Mouse (Mus musculus) CH12.LX (cell line): Measurements from ENCODE around the gene Mmp24. TPM values are rescaled to one million over a fixed set of nuclear protein-coding genes. Genes with fewer than 3 reads are reported as not detected.

Source experiments
- DNase-seq: peaks from one replicate; pipeline ENCODE4 v3.0.0-alpha.2; 2013; ENCODE audit errors: extremely low read depth
- H3K27ac ChIP-seq: 2 replicates; pipeline ENCODE4 v1.5.1; 2012; ENCODE audit warnings: low read depth, mild to moderate bottlenecking, control low read depth, moderate library complexity; ENCODE audit not compliant: insufficient read depth
- H3K27me3 ChIP-seq: replicated peaks from 2 replicates; pipeline ENCODE3; 2012; ENCODE audit warnings: inconsistent platforms
- H3K36me3 ChIP-seq, 2 experiments: replicated peaks in 1 of 2; 2 replicates each; pipeline versions ENCODE3 to v1.6.1; 2012; ENCODE audit warnings: inconsistent platforms in 1 of 2, low read length in 1 of 2, mild to moderate bottlenecking in 1 of 2, mixed read lengths in 1 of 2, moderate library complexity in 1 of 2; ENCODE audit not compliant: control insufficient read depth in 1 of 2, insufficient read depth in 1 of 2
- H3K4me1 ChIP-seq, 2 experiments: 2 replicates each; pipeline ENCODE4 v1.6.1; 2012; ENCODE audit warnings: inconsistent platforms in 1 of 2, moderate library complexity in 1 of 2; ENCODE audit not compliant: insufficient read depth in 2 of 2, control insufficient read depth in 1 of 2
- H3K4me2 ChIP-seq: 2 replicates; pipeline ENCODE4 v1.6.1; 2012; ENCODE audit warnings: low read depth, mild to moderate bottlenecking, control low read depth; ENCODE audit not compliant: poor library complexity, insufficient read depth, severe bottlenecking
- H3K4me3 ChIP-seq, 3 experiments: fragments of 150-350 bp in 1 of 3; sonication (generic) in 1 of 3; replicated peaks in 1 of 3; 2 replicates each; pipeline versions ENCODE3 to v1.5.1; 2011 to 2012; ENCODE audit warnings: low read depth in 2 of 3, low read length in 2 of 3, mild to moderate bottlenecking in 2 of 3, moderate library complexity in 2 of 3, control low read depth in 1 of 3, improper control_type of control experiment in 1 of 3, inconsistent platforms in 1 of 3, mixed read lengths in 1 of 3; ENCODE audit not compliant: poor library complexity in 1 of 3
- H3K79me2 ChIP-seq: replicated peaks from 2 replicates; pipeline ENCODE4 v1.6.1; 2012; ENCODE audit warnings: mild to moderate bottlenecking, moderate library complexity; ENCODE audit not compliant: control insufficient read depth, poor library complexity, insufficient read depth, severe bottlenecking; ENCODE audit errors: extremely low read depth
- H3K9ac ChIP-seq: 2 replicates; pipeline ENCODE4 v1.6.1; 2012; ENCODE audit warnings: low read depth, mild to moderate bottlenecking, control low read depth, moderate library complexity; ENCODE audit not compliant: insufficient read depth
- H3K9me3 ChIP-seq: replicated peaks from 2 replicates; pipeline ENCODE3; 2012; ENCODE audit warnings: low read length, inconsistent platforms, mixed read lengths
- CTCF ChIP-seq, 2 experiments: IDR thresholded peaks in 1 of 2; conservative IDR thresholded peaks in 1 of 2; 2 replicates each; pipeline ENCODE4 v1.5.1; 2011 to 2012; ENCODE audit warnings: low read depth in 2 of 2, low read length in 2 of 2, improper control_type of control experiment in 1 of 2, inconsistent platforms in 1 of 2, mild to moderate bottlenecking in 1 of 2, moderate library complexity in 1 of 2
- E2F4 ChIP-seq: IDR thresholded peaks from 2 replicates; pipeline ENCODE4 v1.6.1; 2011; ENCODE audit warnings: low read depth, low read length, improper control_type of control experiment; ENCODE audit not compliant: insufficient replicate concordance
- ELF1 ChIP-seq: IDR thresholded peaks from 2 replicates; pipeline ENCODE4 v1.6.1; 2014; ENCODE audit warnings: low read depth, mild to moderate bottlenecking, inconsistent platforms, low read length, improper control_type of control experiment
- EP300 ChIP-seq: IDR thresholded peaks from 2 replicates; pipeline ENCODE4 v1.6.1; 2011; ENCODE audit warnings: low read length, improper control_type of control experiment
- GABPA ChIP-seq: IDR thresholded peaks from 2 replicates; pipeline ENCODE4 v1.6.1; 2012; ENCODE audit warnings: low read depth, low read length, improper control_type of control experiment, inconsistent platforms; ENCODE audit not compliant: insufficient replicate concordance
- HCFC1 ChIP-seq: IDR thresholded peaks from 2 replicates; pipeline ENCODE4 v1.6.1; 2012; ENCODE audit warnings: low read depth, mild to moderate bottlenecking, inconsistent platforms, low read length, improper control_type of control experiment
- IRF4 ChIP-seq: IDR thresholded peaks from 2 replicates; pipeline ENCODE4 v1.6.1; 2014; ENCODE audit warnings: low read depth, mild to moderate bottlenecking, inconsistent platforms, low read length, improper control_type of control experiment
- KAT2A ChIP-seq: IDR thresholded peaks from 2 replicates; pipeline ENCODE4 v1.6.1; 2012; ENCODE audit warnings: low read length, improper control_type of control experiment, inconsistent platforms; ENCODE audit not compliant: insufficient replicate concordance
- MAFK ChIP-seq: IDR thresholded peaks from 2 replicates; pipeline ENCODE4 v1.6.1; 2011; ENCODE audit warnings: low read length, improper control_type of control experiment; ENCODE audit not compliant: insufficient replicate concordance
- MAZ ChIP-seq: IDR thresholded peaks from 2 replicates; pipeline ENCODE4 v1.6.1; 2012; ENCODE audit warnings: low read depth, mild to moderate bottlenecking, inconsistent platforms, low read length, improper control_type of control experiment, moderate library complexity
- MXI1 ChIP-seq: IDR thresholded peaks from 2 replicates; pipeline ENCODE4 v1.6.1; 2011; ENCODE audit warnings: mild to moderate bottlenecking, low read depth, low read length, improper control_type of control experiment
- MYC ChIP-seq: IDR thresholded peaks from 2 replicates; pipeline ENCODE4 v1.6.1; 2011; ENCODE audit warnings: low read depth, mild to moderate bottlenecking, improper control_type of control experiment, low read length
- NELFE ChIP-seq: IDR thresholded peaks from 2 replicates; pipeline ENCODE4 v1.6.1; 2011; ENCODE audit warnings: low read depth, low read length, improper control_type of control experiment
- POLR2A ChIP-seq: IDR thresholded peaks from 2 replicates; pipeline ENCODE4 v1.6.1; 2011; ENCODE audit warnings: low read depth, mild to moderate bottlenecking, improper control_type of control experiment, low read length
- POLR2AphosphoS2 ChIP-seq: IDR thresholded peaks from 2 replicates; pipeline ENCODE4 v1.6.1; 2011; ENCODE audit warnings: low read depth, low read length, improper control_type of control experiment
- SIN3A ChIP-seq: IDR thresholded peaks from 2 replicates; pipeline ENCODE4 v1.6.1; 2012; ENCODE audit warnings: low read length, improper control_type of control experiment, inconsistent platforms
- TBP ChIP-seq: conservative IDR thresholded peaks from 2 replicates; pipeline ENCODE4 v1.6.1; 2011; ENCODE audit warnings: low read depth, low read length, improper control_type of control experiment
- UBTF ChIP-seq: IDR thresholded peaks from 2 replicates; pipeline ENCODE4 v1.6.1; 2012; ENCODE audit warnings: low read depth, mild to moderate bottlenecking, inconsistent platforms, low read length, improper control_type of control experiment, moderate library complexity
- USF1 ChIP-seq: IDR thresholded peaks from 2 replicates; pipeline ENCODE4 v1.6.1; 2014; ENCODE audit warnings: low read depth, mild to moderate bottlenecking, inconsistent platforms, low read length, improper control_type of control experiment
- ZC3H11A ChIP-seq: IDR thresholded peaks from 2 replicates; pipeline ENCODE4 v1.6.1; 2012; ENCODE audit warnings: low read depth, mild to moderate bottlenecking, inconsistent platforms, low read length, improper control_type of control experiment
- ZKSCAN1 ChIP-seq: IDR thresholded peaks from 2 replicates; pipeline ENCODE4 v1.6.1; 2012; ENCODE audit warnings: low read depth, inconsistent platforms, low read length, improper control_type of control experiment, borderline replicate concordance
- ZNF384 ChIP-seq: IDR thresholded peaks from 2 replicates; pipeline ENCODE4 v1.6.1; 2012; ENCODE audit warnings: low read depth, low read length, improper control_type of control experiment, inconsistent platforms
- dilution Hi-C: fragments of 300-500 bp; cut with MboI; formaldehyde crosslinking; loops from 2 replicates; pipeline ENCODE4 v1.14.3; 2020; ENCODE audit warnings: low sequenced_read_pairs; ENCODE audit not compliant: extremely low pct_unique_long_range_greater_than_20kb, extremely low pct_ligation_motif_present
- in situ Hi-C: fragments of 300-500 bp; cut with MboI; formaldehyde crosslinking; loops from 3 replicates; pipeline ENCODE4 v1.14.3; 2019; ENCODE audit warnings: low sequenced_read_pairs, low pct_ligation_motif_present, low pct_unique_long_range_greater_than_20kb, mixed read lengths
- polyA plus RNA-seq: library from polyadenylated mRNA; unstranded; fragments of >175 nt; gene quantifications from 2 replicates; pipeline ENCODE4 v1.2.1, GENCODE M21; 2012; ENCODE audit warnings: low read depth; ENCODE audit not compliant: insufficient read length
- total RNA-seq, 2 experiments: library from RNA; depleted of rRNA; stranded (reverse); fragments of 300-350 nt in 1 of 2; fragments of >200 nt in 1 of 2; gene quantifications; 2 replicates each; pipeline ENCODE4 v1.2.3; 2012 to 2014

The Mmp24 gene
- total and polyA plus RNA-seq, 3 experiments: 0.42 TPM; not detected in 2

DNA sequence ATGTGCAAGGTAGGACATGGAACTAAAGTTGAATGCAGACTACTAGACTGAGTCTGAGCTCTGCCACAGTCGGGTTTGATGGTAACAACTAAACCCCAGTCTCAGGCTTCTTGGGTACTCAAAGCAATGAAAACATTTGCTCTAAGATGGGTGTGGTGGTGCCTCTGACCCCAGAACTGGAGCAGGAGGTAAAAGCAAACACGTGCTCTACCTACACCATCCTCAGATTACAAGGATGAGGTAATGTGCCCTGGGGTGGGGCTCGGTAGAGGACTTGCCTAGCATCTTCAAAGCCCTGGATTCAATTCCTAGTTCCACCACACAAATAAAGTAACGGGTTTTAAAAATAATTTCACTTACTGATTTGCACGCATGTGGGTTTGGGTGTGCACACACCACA is 77.4 kb downstream of the Mmp24 start:
- Histone ChIP-seq H3K4me2 (no peak overlapping the region), H3K4me3 (no peak overlapping the region), H3K4me1 (no peaks in the 10 kb centered on the region), H3K27me3 (no peaks in the 10 kb centered on the region)
- dilution Hi-C loops: no loop called here
- in situ Hi-C loops: loop anchor here (5.0 kb wide), 1 partner anchor 90 kb away; the partner anchor contains the start of gene Gm15557
- TF ChIP-seq SIN3A (no peak), USF1 (no peak)
- TF ChIP-seq, all 38 proteins: peak for 0
- Histone ChIP-seq H3K9me3 (no peaks in the 10 kb centered on the region), H3K9ac (no peak overlapping the region), H3K27ac (no peak overlapping the region), H3K36me3 (peaks cover 50 to 95% of the 10 kb centered on the region in 2 experiments), H3K79me2 (no peaks in the 10 kb centered on the region)
- no peak for DNase-seq

DNA sequence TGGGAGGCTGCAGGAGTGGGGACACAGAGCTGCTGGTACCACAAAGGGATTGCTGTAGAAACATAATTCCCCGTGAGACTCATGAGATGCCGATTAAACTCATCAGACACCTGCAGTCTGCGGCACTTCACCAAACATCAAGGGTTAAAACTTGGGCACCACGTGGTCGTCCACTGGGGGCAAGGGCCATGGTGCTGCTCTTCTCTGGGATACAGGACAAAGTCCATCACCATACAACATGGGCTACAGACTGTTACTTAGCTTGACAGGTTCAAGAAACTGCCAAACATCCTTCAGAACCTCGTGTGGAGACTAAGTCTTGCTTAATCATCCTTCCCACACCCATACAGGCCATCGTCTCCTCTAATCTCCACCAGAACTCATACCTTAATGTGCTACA is 85.0 kb downstream of the Mmp24 start:
- in situ Hi-C loops: no loop called here
- no peak for DNase-seq
- TF ChIP-seq HCFC1: no peak
- no peak for TF ChIP-seq MAFK
- TF ChIP-seq GABPA: no peak
- TF ChIP-seq ZC3H11A: no peak
- no peak for TF ChIP-seq MYC
- no peak for TF ChIP-seq MXI1
- TF ChIP-seq EP300: no peak
- no peak for TF ChIP-seq CTCF (conservative IDR thresholded peaks at IDR 0.05 in 1 of 2, IDR thresholded peaks at IDR 0.05 in 1 of 2; ENCODE audit: low read depth in 2 of 2, low read length in 2 of 2)
- no peak for TF ChIP-seq NELFE
- no peak for TF ChIP-seq KAT2A
- no peak for TF ChIP-seq ZKSCAN1
- no peak for TF ChIP-seq IRF4
- no peak for TF ChIP-seq ZNF384
- no peak for TF ChIP-seq MAZ
- TF ChIP-seq, all 38 proteins: peak for 0
- Histone ChIP-seq H3K36me3 (peaks cover 9 to 83% of the 10 kb centered on the region in 2 experiments), H3K27ac (no peak overlapping the region), H3K27me3 (no peaks in the 10 kb centered on the region), H3K4me2 (no peak overlapping the region), H3K4me1 (no peaks in the 10 kb centered on the region), H3K4me3 (no peak overlapping the region), H3K79me2 (no peaks in the 10 kb centered on the region), H3K9me3 (no peaks in the 10 kb centered on the region), H3K9ac (no peak overlapping the region)
- dilution Hi-C loops: no loop called here

DNA sequence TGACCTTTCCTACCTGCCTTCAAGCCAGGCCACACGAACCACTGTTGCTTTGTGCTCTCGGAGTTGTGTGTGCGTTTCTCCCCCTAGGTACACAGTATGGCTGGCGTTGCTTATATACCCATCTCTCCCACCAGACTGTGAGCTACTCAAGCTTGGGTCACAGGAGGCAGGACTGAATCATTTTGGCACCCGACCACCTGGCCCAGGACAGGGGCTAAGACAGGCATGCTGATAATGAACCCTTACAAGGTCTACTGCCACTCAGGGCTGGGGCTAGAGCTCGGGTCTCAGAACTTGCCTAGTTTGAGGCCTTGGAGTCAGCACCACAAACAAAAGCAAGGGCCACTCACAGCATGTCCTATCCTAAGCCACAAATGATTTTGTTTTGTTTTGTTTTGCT is 86.4 kb downstream of the Mmp24 start:
- no peak overlapping the region for H3K4me2 ChIP-seq
- dilution Hi-C loops: no loop called here
- TF ChIP-seq USF1 (no peak), UBTF (no peak), ELF1 (no peak), POLR2AphosphoS2 (no peak), GABPA (no peak), ZKSCAN1 (no peak), MAZ (no peak), POLR2A (no peak), IRF4 (no peak), E2F4 (no peak), NELFE (no peak), TBP (no peak), SIN3A (no peak), HCFC1 (no peak)
- in situ Hi-C loops: no loop called here
- no peak overlapping the region for H3K4me3 ChIP-seq
- H3K79me2 ChIP-seq: no peaks in the 10 kb centered on the region; the same call in 1 of the 2 replicates
- no peak overlapping the region for H3K27ac ChIP-seq
- no peaks in the 10 kb centered on the region for H3K9me3 ChIP-seq
- no peak for DNase-seq
- no peaks in the 10 kb centered on the region for H3K4me1 ChIP-seq
- H3K36me3 ChIP-seq: peaks cover 9 to 79% of the 10 kb centered on the region in 2 experiments
- H3K9ac ChIP-seq: no peak overlapping the region
- no peaks in the 10 kb centered on the region for H3K27me3 ChIP-seq
